Mouse (Mus musculus) splenic B cell, adult 2 months (primary cell): ENCODE data around the gene Tkfc.
A peak's percentile ranks its signal among the peaks of the same experiment; 100 is the strongest.

ENCODE experiments used
- DNase-seq: peaks from one replicate; pipeline ENCODE4 v3.0.0-alpha.2; 2011; ENCODE audit warnings: low read depth, low spot score
- H3K27me3 ChIP-seq: 2 replicates; pipeline ENCODE4 v1.6.1; 2012; ENCODE audit warnings: mild to moderate bottlenecking, low read length, moderate library complexity, mixed read lengths; ENCODE audit not compliant: control insufficient read depth, poor library complexity, insufficient read depth, severe bottlenecking
- H3K36me3 ChIP-seq: 2 replicates; pipeline ENCODE4 v1.6.1; 2012; ENCODE audit warnings: mild to moderate bottlenecking, low read length, moderate library complexity, mixed read lengths; ENCODE audit not compliant: control insufficient read depth, poor library complexity, insufficient read depth, severe bottlenecking

Tkfc gene

DNA sequence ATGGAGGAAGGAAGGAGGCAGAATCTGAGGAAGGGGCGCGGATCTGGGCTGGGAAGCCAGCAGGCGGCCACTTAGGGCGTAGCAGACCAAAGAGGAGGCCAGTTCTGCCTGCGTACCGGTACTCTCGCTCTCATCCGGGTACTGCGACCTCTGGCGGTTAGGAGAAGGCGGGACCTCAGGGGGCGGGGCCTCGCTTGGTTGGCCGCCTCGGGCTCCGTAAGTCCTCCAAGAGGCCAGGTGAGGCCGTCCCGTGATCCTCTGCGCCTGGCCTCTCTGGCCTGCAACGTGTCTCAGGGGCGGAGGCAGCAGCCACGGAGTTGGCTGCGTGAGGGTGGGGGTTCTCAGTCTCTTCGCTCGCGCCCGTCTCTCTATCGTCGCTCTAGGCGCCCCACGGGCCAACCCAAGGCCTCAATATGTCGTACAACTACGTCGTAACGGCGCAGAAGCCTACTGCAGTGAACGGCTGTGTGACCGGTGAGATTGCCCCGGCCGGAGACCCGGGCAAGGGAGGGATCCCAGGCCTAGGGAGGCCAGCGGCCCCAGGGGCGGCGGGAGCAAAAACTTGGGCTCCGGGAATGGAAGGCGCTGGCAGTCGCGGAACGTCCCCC is at the start of gene Tkfc, which contains the start of gene Ddb1:
TSS of gene Tkfc (minus strand) at position 362 of the 608 bp plus-strand sequence.
TSS of gene Ddb1 (plus strand) at position 35 of the 608 bp plus-strand sequence.
- Histone ChIP-seq H3K27me3 (no peaks in the 10 kb centered on the region), H3K36me3 (peaks cover 15% of the 10 kb centered on the region)
- peak; percentile 98 for DNase-seq

DNA sequence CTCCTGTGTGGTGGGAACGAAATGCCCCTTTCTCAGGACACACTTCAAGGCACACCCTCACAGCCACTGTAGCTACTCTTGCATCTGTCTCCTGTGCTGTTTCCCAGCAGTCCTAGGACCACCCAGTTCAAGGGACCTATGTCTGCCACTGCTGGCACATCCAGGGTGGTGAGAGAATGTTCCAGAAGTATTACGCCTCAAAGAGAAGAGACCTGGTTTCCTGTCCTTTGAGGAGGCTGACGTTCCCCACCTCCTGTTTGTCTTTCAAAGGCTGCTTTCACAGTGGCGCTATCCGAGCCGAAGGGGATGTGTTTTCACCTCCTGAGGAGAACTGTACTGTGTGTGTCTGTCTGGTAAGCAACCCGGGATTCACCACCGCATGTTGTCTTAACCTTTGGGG is 42.7 kb upstream of the Tkfc start:
- Histone ChIP-seq H3K36me3 (no peaks in the 10 kb centered on the region), H3K27me3 (no peaks in the 10 kb centered on the region)
- DNase-seq, result no peak

GRCm38 (mm10) chr19:10645616-10646015 is 40.2 kb upstream of the Tkfc start:
- Histone ChIP-seq H3K27me3 (no peaks in the 10 kb centered on the region; the same call in 1 of the 2 replicates), H3K36me3 (no peaks in the 10 kb centered on the region)
- DNase-seq, result no peak

- DNase-seq, result no peak
- Histone ChIP-seq H3K27me3 (peaks cover 2% of the 10 kb centered on the region; the same call in 1 of the 2 replicates), H3K36me3 (no peaks in the 10 kb centered on the region)
Measured at GRCm38 (mm10) chr19:10640589-10641378, 35.3 kb upstream of the Tkfc start.

- Histone ChIP-seq H3K36me3 (no peaks in the 10 kb centered on the region), H3K27me3 (peaks cover 2% of the 10 kb centered on the region; the same call in 1 of the 2 replicates)
- no peak for DNase-seq
Measured at GRCm38 (mm10) chr19:10640080-10640479, 34.6 kb upstream of the Tkfc start.

GRCm38 (mm10) chr19:10637840-10638239 is 32.4 kb upstream of the Tkfc start:
- no peaks in the 10 kb centered on the region for H3K36me3 ChIP-seq
- peaks cover 2% of the 10 kb centered on the region; the same call in 1 of the 2 replicates for H3K27me3 ChIP-seq
- DNase-seq, result no peak

DNA sequence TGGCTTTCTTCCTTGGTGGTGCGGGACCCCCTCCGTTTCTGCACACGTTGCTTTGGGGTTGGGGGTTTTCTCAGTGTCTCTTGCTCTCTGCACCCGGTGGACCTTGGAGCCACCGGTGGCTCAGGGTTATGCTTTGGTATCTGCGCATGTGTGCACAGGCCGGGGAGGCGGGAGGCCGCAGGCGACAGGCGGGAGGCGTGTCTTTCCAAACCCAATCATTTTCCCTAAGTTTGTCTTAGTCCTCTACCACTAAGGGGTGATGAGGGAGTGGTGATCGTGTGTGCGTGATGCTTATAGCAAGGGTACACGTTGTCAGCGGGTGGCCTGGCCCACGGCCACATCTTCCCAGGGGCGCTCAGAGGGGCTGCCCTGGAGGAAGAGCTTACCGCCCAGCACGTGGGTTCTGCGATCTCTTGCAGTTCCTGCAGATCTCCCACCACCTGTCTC is 29.4 kb upstream of the Tkfc start:
- Histone ChIP-seq H3K27me3 (no peaks in the 10 kb centered on the region), H3K36me3 (no peaks in the 10 kb centered on the region)
- DNase-seq, result no peak

- DNase-seq, result peak; percentile 15
- no peaks in the 10 kb centered on the region for H3K36me3 ChIP-seq
- H3K27me3 ChIP-seq, result no peaks in the 10 kb centered on the region
Measured at GRCm38 (mm10) chr19:10634106-10634871, 28.8 kb upstream of the Tkfc start, which contains the start of gene Vwce. Gene Vwce, plus strand, starts transcription at chr19:10634213.

GRCm38 (mm10) chr19:10608573-10609240 is 3.3 kb upstream of the Tkfc start:
- no peak for DNase-seq
- Histone ChIP-seq H3K36me3 (peaks cover 32% of the 10 kb centered on the region), H3K27me3 (no peaks in the 10 kb centered on the region)

DNA sequence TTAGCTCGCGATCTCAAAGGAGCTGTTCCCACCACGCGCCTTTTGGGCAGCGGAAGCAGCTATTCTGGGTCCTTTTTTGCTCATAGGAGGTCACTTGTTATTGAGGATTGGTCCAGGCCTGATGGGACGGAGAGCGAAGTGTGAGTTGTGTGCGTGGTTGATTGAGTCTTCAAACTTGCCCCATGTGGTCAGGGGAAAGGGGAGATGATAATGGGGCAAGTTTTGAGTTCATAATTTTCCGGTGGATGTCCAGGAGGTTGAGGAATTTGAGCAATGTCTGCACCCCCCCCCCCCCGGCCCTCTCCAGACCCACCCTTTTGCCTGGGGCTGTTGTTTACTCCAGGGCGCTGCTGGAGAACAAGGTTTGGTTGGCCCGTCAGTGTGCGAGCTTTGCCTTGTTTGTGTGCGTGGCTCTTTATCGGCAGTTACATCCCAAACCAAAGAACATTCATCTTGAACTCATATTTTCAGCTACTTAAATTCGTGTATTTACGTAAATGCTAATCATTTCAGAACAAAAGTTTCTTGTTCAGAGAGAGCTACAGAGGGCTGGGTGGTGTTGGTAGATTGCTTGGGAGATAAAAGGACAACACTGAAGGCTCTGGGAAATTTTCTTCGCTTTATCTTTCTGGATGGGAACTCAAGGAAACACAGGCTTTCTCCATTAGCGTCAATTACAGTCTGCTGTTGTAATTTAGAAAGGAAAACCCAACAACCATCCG is 608 bp upstream of the Tkfc start:
- Histone ChIP-seq H3K36me3 (peaks cover 19% of the 10 kb centered on the region), H3K27me3 (no peaks in the 10 kb centered on the region)
- DNase-seq, result no peak

DNA sequence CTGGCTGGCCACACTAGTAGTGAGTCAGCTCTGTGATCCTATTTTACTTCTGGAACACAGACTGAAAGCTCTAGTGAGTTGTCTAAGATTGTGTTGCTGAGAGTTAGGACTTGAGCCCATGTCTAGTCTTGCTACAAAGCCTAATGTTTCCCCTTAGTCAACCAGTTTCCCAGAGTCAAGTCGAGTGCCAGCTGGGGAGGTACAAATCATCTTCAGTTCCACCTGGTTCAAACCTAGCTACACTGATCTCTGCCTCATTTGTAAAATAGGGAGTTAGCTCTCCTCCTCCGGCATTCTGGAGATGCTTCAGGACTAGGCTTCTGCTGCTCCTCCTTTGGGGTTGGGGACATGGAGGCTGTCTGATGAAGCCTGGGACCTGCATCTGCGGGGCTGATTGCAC is 920 bp downstream of the Tkfc start:
- no peak for DNase-seq
- H3K27me3 ChIP-seq, result no peaks in the 10 kb centered on the region
- peaks cover 10% of the 10 kb centered on the region for H3K36me3 ChIP-seq

DNA sequence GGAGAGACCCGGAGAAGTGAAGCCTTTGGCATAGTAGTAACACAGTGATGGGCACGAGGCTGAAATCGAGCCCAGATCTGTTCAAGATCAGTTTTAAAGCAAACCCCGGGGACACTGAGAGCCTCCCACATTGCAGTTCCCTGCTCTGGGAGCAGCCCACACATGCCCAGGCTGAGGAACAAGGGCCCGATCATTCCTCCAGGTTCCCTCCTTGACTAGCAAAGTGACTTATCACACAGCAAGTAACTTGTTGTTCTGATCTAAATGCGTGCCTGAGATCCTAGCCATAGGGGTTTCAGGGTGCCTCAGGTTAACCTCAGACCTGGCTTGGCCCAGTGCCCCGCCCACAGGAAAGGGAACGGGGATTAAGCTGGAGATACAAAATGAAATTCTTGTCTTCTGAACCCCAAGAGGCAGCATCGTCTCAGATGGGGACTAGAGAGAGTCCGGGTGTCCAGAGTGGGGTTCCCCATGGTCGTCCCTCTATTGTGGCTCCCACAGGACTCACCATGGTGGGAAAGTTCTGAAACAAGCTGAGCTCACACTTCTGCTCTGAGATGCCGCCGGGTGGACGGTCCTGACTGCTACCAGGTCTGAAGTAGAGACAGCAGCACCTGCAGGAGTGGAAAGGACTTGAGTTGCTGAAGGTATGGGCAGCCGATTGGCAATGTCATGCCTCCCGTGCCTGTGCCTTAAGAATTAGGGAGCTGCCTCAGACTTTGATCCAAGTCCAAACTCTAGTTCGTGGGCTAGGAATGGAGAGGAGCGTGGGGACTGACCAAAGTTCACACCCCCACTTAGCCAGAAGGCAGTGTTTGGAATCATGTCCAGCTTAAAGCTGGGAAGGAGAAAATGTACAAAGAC is 1.6 kb downstream of the Tkfc start:
- Histone ChIP-seq H3K36me3 (peaks cover 7% of the 10 kb centered on the region), H3K27me3 (no peaks in the 10 kb centered on the region)
- DNase-seq, result no peak

GRCm38 (mm10) chr19:10602787-10603186 is 2.7 kb downstream of the Tkfc start:
- Histone ChIP-seq H3K36me3 (peaks cover 2% of the 10 kb centered on the region; the same call in 1 of the 2 replicates), H3K27me3 (no peaks in the 10 kb centered on the region)
- DNase-seq, result peak; percentile 92
